Mouse (Mus musculus): Measurements from ENCODE around the gene Islr. TPM values are rescaled to one million over a fixed set of nuclear protein-coding genes. Genes with fewer than 3 reads are reported as not detected.

The Islr gene
- total and polyA plus RNA-seq, 3 experiments, result not detected

DNA sequence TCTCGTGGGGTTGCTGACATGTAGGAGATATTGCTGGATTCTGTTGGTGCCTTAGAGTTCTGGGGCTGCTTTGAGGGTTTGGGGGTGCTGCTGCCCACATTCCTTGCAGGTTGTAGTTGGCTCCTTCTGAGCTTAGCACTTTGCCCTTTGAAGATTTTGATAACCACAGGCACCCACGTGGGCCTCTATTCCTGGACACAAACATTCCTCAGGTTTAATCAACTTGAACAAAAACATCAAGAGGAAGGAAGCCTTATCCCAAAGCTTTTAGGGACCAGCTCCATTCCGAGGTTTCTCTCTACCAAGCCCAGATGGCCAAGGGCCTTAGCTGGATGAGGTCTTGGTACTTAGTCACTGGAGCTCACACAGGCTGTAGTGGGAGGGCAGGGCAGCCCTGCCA, 73.2 kb downstream of the Islr start:
- no peak overlapping the region for H3K27ac ChIP-seq (ENCODE audit: control insufficient read depth, low read depth, low read length)
- H3K4me3 ChIP-seq (ENCODE audit: control insufficient read depth in 1 of 2, insufficient read depth in 1 of 2, low read depth in 2 of 2, low read length in 2 of 2), result no peak overlapping the region
- H3K9me3 ChIP-seq (replicated peaks; ENCODE audit: insufficient read depth, low read length), result no peaks in the 10 kb centered on the region
- H3K36me3 ChIP-seq (ENCODE audit: control insufficient read depth in 1 of 2, insufficient read depth in 2 of 2, low read length in 2 of 2), result no peaks in the 10 kb centered on the region
- DNase-seq (ENCODE audit: low read depth, low spot score), result no peak
- no peak overlapping the region for H3K9ac ChIP-seq (ENCODE audit: control insufficient read depth, low read depth, low read length, poor library complexity, severe bottlenecking)
- H3K79me2 ChIP-seq (ENCODE audit: control insufficient read depth, insufficient read depth, low read length, poor library complexity), result no peaks in the 10 kb centered on the region
- H3K27me3 ChIP-seq (ENCODE audit: control insufficient read depth in 1 of 2, insufficient read depth in 2 of 2, low read length in 2 of 2), result peaks cover 6 to 12% of the 10 kb centered on the region in 2 experiments
- H3K4me1 ChIP-seq (ENCODE audit: control insufficient read depth in 1 of 2, insufficient read depth in 2 of 2, low read length in 2 of 2), result no peaks in the 10 kb centered on the region
- TF ChIP-seq ZC3H11A (IDR thresholded peaks at IDR 0.05; ENCODE audit: low read depth, low read length) (no peak), ZKSCAN1 (IDR thresholded peaks at IDR 0.05; ENCODE audit: low read depth, low read length) (no peak), MAZ (IDR thresholded peaks at IDR 0.05; ENCODE audit: low read depth, low read length) (no peak), POLR2AphosphoS2 (IDR thresholded peaks at IDR 0.05; ENCODE audit: low read length) (no peak), SMC3 (IDR thresholded peaks at IDR 0.05; ENCODE audit: low read depth, low read length) (no peak), POLR2A (IDR thresholded peaks at IDR 0.05; ENCODE audit: control insufficient read depth in 1 of 2, insufficient read depth in 1 of 2, low read depth in 1 of 2, low read length in 2 of 2, poor library complexity in 1 of 2) (no peak), CHD1 (IDR thresholded peaks at IDR 0.05; ENCODE audit: low read depth, low read length) (no peak), SIN3A (IDR thresholded peaks at IDR 0.05; ENCODE audit: low read length) (no peak), MYB (IDR thresholded peaks at IDR 0.05; ENCODE audit: low read depth, low read length) (no peak), TBP (IDR thresholded peaks at IDR 0.05; ENCODE audit: low read depth, low read length) (no peak), RAD21 (IDR thresholded peaks at IDR 0.05; ENCODE audit: low read depth, low read length) (no peak)

DNA sequence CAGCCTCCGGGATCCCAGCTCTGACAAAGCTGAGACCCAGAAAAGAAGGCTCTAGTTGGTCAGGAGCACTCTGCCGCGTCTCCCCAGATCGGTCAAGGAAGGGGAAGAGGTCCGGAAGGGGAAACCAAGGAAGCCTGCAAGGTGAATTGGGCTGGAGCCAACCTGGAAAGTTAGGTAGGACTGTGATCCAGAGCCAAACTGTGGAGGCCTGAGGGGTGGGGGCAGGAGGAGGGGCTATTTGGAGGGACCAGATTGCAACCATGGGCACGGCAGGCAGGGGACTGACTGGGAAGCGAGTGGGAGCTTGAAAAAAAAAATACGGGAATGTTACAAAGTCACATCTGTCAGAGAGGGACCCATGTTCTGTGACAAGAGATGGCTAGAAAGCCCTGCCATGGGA, 74.6 kb downstream of the Islr start:
- Histone ChIP-seq H3K27ac (ENCODE audit: control insufficient read depth, low read depth, low read length) (no peak overlapping the region), H3K4me1 (ENCODE audit: control insufficient read depth in 1 of 2, insufficient read depth in 2 of 2, low read length in 2 of 2) (no peaks in the 10 kb centered on the region), H3K9ac (ENCODE audit: control insufficient read depth, low read depth, low read length, poor library complexity, severe bottlenecking) (no peak overlapping the region), H3K36me3 (ENCODE audit: control insufficient read depth in 1 of 2, insufficient read depth in 2 of 2, low read length in 2 of 2) (no peaks in the 10 kb centered on the region), H3K4me3 (ENCODE audit: control insufficient read depth in 1 of 2, insufficient read depth in 1 of 2, low read depth in 2 of 2, low read length in 2 of 2) (no peak overlapping the region), H3K9me3 (replicated peaks; ENCODE audit: insufficient read depth, low read length) (no peaks in the 10 kb centered on the region), H3K79me2 (ENCODE audit: control insufficient read depth, insufficient read depth, low read length, poor library complexity) (no peaks in the 10 kb centered on the region), H3K27me3 (ENCODE audit: control insufficient read depth in 1 of 2, insufficient read depth in 2 of 2, low read length in 2 of 2) (peaks cover 6 to 9% of the 10 kb centered on the region in 2 experiments)
- no peak for TF ChIP-seq CHD1 (IDR thresholded peaks at IDR 0.05; ENCODE audit: low read depth, low read length)
- no peak for TF ChIP-seq MAFK (IDR thresholded peaks at IDR 0.05; ENCODE audit: borderline replicate concordance, low read depth, low read length)
- no peak for TF ChIP-seq ETS1 (IDR thresholded peaks at IDR 0.05; ENCODE audit: low read depth, low read length)
- no peak for TF ChIP-seq ELF1 (IDR thresholded peaks at IDR 0.05; ENCODE audit: low read depth, low read length)
- no peak for TF ChIP-seq RCOR1 (IDR thresholded peaks at IDR 0.05; ENCODE audit: low read depth, low read length)
- TF ChIP-seq UBTF (IDR thresholded peaks at IDR 0.05; ENCODE audit: borderline replicate concordance, insufficient read depth, low read depth, low read length), result no peak
- no peak for DNase-seq (ENCODE audit: low read depth, low spot score)

DNA sequence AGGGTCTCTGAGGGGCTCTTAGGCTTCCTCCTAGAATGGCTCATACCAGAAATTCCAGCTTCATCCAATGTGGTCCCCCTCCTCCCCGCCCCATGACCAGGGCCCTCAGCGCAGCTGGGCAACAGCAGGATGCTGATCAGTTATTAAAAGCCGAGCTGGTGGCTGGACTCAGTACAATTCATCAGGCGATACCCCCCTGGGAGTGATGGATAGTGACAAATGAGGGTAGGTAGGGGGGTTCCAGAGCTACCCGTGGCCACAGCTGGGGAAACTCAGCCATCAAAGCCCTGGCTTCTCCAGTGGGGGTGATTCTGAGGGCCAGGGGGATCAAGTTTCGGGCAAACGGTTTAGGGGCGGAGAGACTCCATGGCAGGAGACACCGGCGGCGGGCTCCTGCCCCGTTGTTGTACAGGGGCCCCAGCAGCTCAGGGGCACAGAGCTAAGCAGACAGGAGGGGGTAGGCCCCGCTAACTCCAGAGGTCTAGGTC, 75.1 kb downstream of the Islr start:
- H3K9ac ChIP-seq (ENCODE audit: control insufficient read depth, low read depth, low read length, poor library complexity, severe bottlenecking), result no peak overlapping the region
- H3K4me1 ChIP-seq (ENCODE audit: control insufficient read depth in 1 of 2, insufficient read depth in 2 of 2, low read length in 2 of 2), result no peaks in the 10 kb centered on the region
- no peaks in the 10 kb centered on the region for H3K79me2 ChIP-seq (ENCODE audit: control insufficient read depth, insufficient read depth, low read length, poor library complexity)
- no peaks in the 10 kb centered on the region for H3K9me3 ChIP-seq (replicated peaks; ENCODE audit: insufficient read depth, low read length)
- no peaks in the 10 kb centered on the region for H3K36me3 ChIP-seq (ENCODE audit: control insufficient read depth in 1 of 2, insufficient read depth in 2 of 2, low read length in 2 of 2)
- no peak overlapping the region for H3K4me3 ChIP-seq (ENCODE audit: control insufficient read depth in 1 of 2, insufficient read depth in 1 of 2, low read depth in 2 of 2, low read length in 2 of 2)
- DNase-seq (ENCODE audit: low read depth, low spot score), result no peak
- no peak overlapping the region for H3K27ac ChIP-seq (ENCODE audit: control insufficient read depth, low read depth, low read length)
- peaks cover 6 to 9% of the 10 kb centered on the region in 2 experiments for H3K27me3 ChIP-seq (ENCODE audit: control insufficient read depth in 1 of 2, insufficient read depth in 2 of 2, low read length in 2 of 2)
- TF ChIP-seq UBTF (IDR thresholded peaks at IDR 0.05; ENCODE audit: borderline replicate concordance, insufficient read depth, low read depth, low read length) (no peak), MXI1 (IDR thresholded peaks at IDR 0.05; ENCODE audit: low read depth, low read length) (no peak), JUND (IDR thresholded peaks at IDR 0.05; ENCODE audit: low read depth, low read length) (no peak), CTCF (IDR thresholded peaks at IDR 0.05 in 2 of 3, conservative IDR thresholded peaks at IDR 0.05 in 1 of 3; ENCODE audit: control insufficient read depth in 1 of 3, insufficient read depth in 1 of 3, low read depth in 2 of 3, low read length in 3 of 3, poor library complexity in 1 of 3, severe bottlenecking in 1 of 3) (no peak), CHD2 (IDR thresholded peaks at IDR 0.05; ENCODE audit: low read length) (no peak), ZNF384 (IDR thresholded peaks at IDR 0.05; ENCODE audit: low read depth, low read length) (no peak), HCFC1 (IDR thresholded peaks at IDR 0.05; ENCODE audit: low read depth, low read length) (no peak), TCF12 (IDR thresholded peaks at IDR 0.05; ENCODE audit: low read depth, low read length) (no peak), USF2 (IDR thresholded peaks at IDR 0.05; ENCODE audit: borderline replicate concordance in 1 of 2, insufficient read depth in 1 of 2, low read depth in 1 of 2, low read length in 2 of 2) (no peak), ZC3H11A (IDR thresholded peaks at IDR 0.05; ENCODE audit: low read depth, low read length) (no peak), POLR2AphosphoS5 (IDR thresholded peaks at IDR 0.05; ENCODE audit: borderline replicate concordance, low read depth, low read length) (no peak), GABPA (IDR thresholded peaks at IDR 0.05; ENCODE audit: low read depth, low read length) (no peak), USF1 (IDR thresholded peaks at IDR 0.05; ENCODE audit: low read depth, low read length) (no peak), POLR2A (IDR thresholded peaks at IDR 0.05; ENCODE audit: control insufficient read depth in 1 of 2, insufficient read depth in 1 of 2, low read depth in 1 of 2, low read length in 2 of 2, poor library complexity in 1 of 2) (no peak)

Measured in MEL (cell line).